1 mouse cellular context compared by ENCODE assay signal in the genomic region with DNA sequence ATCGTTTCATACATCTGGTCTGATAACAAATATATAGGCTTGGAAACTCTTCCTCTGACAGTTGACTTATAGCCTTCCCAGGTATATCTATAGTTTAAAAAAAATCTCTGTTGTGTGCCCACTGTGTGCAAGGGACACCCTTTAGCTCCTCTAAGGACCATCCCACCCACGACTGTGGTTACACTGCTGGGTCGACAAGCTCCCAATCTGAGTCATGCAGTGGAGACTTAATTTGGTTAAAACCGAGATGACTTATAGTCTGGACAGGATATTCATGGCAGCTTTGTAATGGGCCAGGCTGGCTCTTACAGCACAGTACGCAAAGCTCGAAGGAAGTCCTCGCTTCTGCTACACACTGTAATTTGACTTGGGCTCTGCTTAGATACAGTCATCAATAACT.
TF ChIP-seq lines count a peak whose summit lies in the region.

No protein-coding gene starts in this region.

TF ChIP-seq in CH12.LX, 34 proteins besides CTCF, POLR2A, EP300 and RAD21 (continued from another document):
- TF ChIP-seq JUN (IDR thresholded peaks at IDR 0.05; ENCODE audit: insufficient read depth, low read depth, low read length) = peak; percentile 31; the same call in 1 of the 2 replicates
- TF ChIP-seq HCFC1 (IDR thresholded peaks at IDR 0.05; ENCODE audit: low read depth, low read length) = no peak
- peak; percentile 37; the same call in 1 of the 2 replicates for TF ChIP-seq MEF2A (IDR thresholded peaks at IDR 0.05; ENCODE audit: borderline replicate concordance, low read depth, low read length)
- no peak for TF ChIP-seq NRF1 (IDR thresholded peaks at IDR 0.05; ENCODE audit: low read depth, low read length)
- TF ChIP-seq CHD2 (IDR thresholded peaks at IDR 0.05; ENCODE audit: low read length) = no peak
- no peak for TF ChIP-seq PAX5 (IDR thresholded peaks at IDR 0.05; ENCODE audit: low read length)
- TF ChIP-seq ETS1 (conservative IDR thresholded peaks at IDR 0.05; ENCODE audit: low read depth, low read length) = peak; percentile 58
- 0 out of 2 replicates have a peak, but pooled peaks have one; percentile 25 for TF ChIP-seq BHLHE40 (IDR thresholded peaks at IDR 0.05; ENCODE audit: low read depth, low read length)
- no peak for TF ChIP-seq ZMIZ1 (IDR thresholded peaks at IDR 0.05; ENCODE audit: low read depth, low read length)
- TF ChIP-seq KAT2A (IDR thresholded peaks at IDR 0.05; ENCODE audit: insufficient replicate concordance, low read length) = no peak
- TF ChIP-seq JUND (conservative IDR thresholded peaks at IDR 0.05; ENCODE audit: low read depth, low read length) = peak; percentile 63; the same call in 1 of the 2 replicates
- TF ChIP-seq CHD1 (IDR thresholded peaks at IDR 0.05; ENCODE audit: low read depth, low read length) = no peak
- TF ChIP-seq MAZ (IDR thresholded peaks at IDR 0.05; ENCODE audit: low read depth, low read length) = no peak
TF ChIP-seq in CH12.LX: peak in this region for 8.
